Mouse (Mus musculus): Measurements from ENCODE around the gene Ptprn2. TPM values are rescaled to one million over a fixed set of nuclear protein-coding genes. Genes with fewer than 3 reads are reported as not detected.

Gene Ptprn2
- polyA plus RNA-seq, 1 experiment from 2014 or later, result 0.15 TPM

DNA sequence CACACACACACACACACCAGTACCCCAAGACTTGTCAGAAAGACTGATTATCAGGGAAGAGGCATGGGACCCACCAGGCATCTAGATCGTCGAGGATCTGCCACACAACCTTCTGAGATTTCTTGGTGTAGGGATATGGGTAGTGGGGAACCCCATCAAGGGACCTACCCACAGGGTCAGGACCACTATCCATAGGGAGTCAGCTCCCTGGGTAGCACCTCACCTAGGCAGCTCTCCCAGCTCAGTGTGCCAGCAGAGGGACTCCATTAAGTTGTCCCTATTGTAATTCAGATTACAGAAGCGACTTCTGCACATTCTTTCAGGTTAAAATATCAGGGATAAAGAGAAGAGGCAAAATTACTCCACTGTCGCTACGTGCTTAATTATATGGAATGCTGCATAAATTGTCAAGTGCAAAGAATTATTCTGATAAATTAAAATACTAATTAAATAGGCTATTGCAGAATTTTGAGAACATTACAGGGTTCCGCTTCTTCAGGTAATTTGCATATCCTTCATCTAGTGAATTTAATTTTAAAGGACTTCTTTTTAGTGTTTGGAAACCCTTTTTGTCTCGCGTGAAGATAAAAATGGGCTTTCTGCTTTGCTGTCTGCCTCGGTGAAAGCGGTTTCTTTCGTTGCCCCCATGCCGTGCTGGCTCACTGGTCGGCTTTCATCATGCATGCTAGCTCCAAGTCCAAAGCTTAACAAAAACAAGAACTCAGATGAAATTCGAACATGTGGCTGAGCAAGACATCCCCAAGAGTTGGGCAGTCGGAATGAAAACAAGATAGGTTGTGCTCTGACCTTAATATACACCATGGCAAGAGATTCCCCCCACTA is 531.5 kb downstream of the Ptprn2 start:
- no peak for ATAC-seq (ENCODE audit: extremely low read depth, insufficient number of reproducible peaks, low FRiP score, low TSS enrichment)
- Histone ChIP-seq H3K27me3 (replicated peaks) (no peaks in the 10 kb centered on the region), H3K36me3 (no peaks in the 10 kb centered on the region), H3K4me3 (no peak overlapping the region), H3K9me3 (no peaks in the 10 kb centered on the region), H3K27ac (replicated peaks) (no peak overlapping the region), H3K4me1 (peaks cover 6% of the 10 kb centered on the region; the same call in 1 of the 2 replicates), H3K4me2 (no peak overlapping the region), H3K9ac (no peak overlapping the region)
- WGBS, result 68% methylated on average over 15 of the region's 15 CpGs

DNA sequence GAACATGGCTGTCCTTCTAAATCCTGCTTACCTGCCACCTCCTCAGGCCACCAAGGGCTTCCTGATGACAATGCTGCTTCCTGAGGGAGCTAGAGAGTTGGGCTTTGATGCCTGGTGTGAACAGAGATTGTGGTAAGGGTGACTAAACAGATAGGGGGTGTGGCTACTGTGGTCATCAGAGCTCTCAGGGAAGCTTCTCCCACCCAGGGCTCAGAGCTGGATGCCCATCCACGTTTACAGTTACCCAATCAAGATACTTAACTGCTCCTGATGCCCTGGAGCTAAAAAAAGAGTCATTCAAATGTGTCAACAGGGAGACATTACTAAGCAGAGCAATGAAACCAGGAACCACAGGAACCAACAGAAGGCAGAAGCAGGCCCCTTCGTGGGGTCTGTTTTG is 532.4 kb downstream of the Ptprn2 start:
- H3K9ac ChIP-seq, result no peak overlapping the region
- no peaks in the 10 kb centered on the region for H3K36me3 ChIP-seq
- no peaks in the 10 kb centered on the region for H3K9me3 ChIP-seq
- H3K27me3 ChIP-seq (replicated peaks), result no peaks in the 10 kb centered on the region
- ATAC-seq (ENCODE audit: extremely low read depth, insufficient number of reproducible peaks, low FRiP score, low TSS enrichment), result no peak
- no peak overlapping the region for H3K4me2 ChIP-seq
- no peak overlapping the region for H3K4me3 ChIP-seq
- H3K4me1 ChIP-seq, result peaks cover 6% of the 10 kb centered on the region; the same call in 1 of the 2 replicates
- H3K27ac ChIP-seq (replicated peaks), result no peak overlapping the region
- 28% methylated on average over 2 of the region's 2 CpGs for WGBS

GRCm38 (mm10) chr12:117023235-117023634 is 537.7 kb downstream of the Ptprn2 start:
- Histone ChIP-seq H3K36me3 (no peaks in the 10 kb centered on the region), H3K9ac (no peak overlapping the region), H3K27ac (replicated peaks) (no peak overlapping the region), H3K9me3 (no peaks in the 10 kb centered on the region), H3K4me1 (peaks cover 11% of the 10 kb centered on the region), H3K4me3 (no peak overlapping the region), H3K27me3 (replicated peaks) (no peaks in the 10 kb centered on the region), H3K4me2 (no peak overlapping the region)
- no peak for ATAC-seq (ENCODE audit: extremely low read depth, insufficient number of reproducible peaks, low FRiP score, low TSS enrichment)
- 78% methylated on average over 4 of the region's 4 CpGs for WGBS

- ATAC-seq (ENCODE audit: extremely low read depth, insufficient number of reproducible peaks, low FRiP score, low TSS enrichment), result no peak
- H3K4me3 ChIP-seq, result no peak overlapping the region
- H3K9me3 ChIP-seq, result no peaks in the 10 kb centered on the region
- 42% methylated on average over 4 of the region's 4 CpGs for WGBS
- no peak overlapping the region for H3K4me2 ChIP-seq
- H3K27me3 ChIP-seq (replicated peaks), result no peaks in the 10 kb centered on the region
- peaks cover 11% of the 10 kb centered on the region for H3K4me1 ChIP-seq
- H3K9ac ChIP-seq, result no peak overlapping the region
- H3K27ac ChIP-seq (replicated peaks), result no peak overlapping the region; the same call in 1 of the 2 replicates
- H3K36me3 ChIP-seq, result no peaks in the 10 kb centered on the region
Observed at GRCm38 (mm10) chr12:117024916-117025315, 539.4 kb downstream of the Ptprn2 start.

GRCm38 (mm10) chr12:117025676-117026075 is 540.2 kb downstream of the Ptprn2 start:
- ATAC-seq (ENCODE audit: extremely low read depth, insufficient number of reproducible peaks, low FRiP score, low TSS enrichment), result no peak
- no peak overlapping the region for H3K4me2 ChIP-seq
- H3K27me3 ChIP-seq (replicated peaks), result no peaks in the 10 kb centered on the region

DNA sequence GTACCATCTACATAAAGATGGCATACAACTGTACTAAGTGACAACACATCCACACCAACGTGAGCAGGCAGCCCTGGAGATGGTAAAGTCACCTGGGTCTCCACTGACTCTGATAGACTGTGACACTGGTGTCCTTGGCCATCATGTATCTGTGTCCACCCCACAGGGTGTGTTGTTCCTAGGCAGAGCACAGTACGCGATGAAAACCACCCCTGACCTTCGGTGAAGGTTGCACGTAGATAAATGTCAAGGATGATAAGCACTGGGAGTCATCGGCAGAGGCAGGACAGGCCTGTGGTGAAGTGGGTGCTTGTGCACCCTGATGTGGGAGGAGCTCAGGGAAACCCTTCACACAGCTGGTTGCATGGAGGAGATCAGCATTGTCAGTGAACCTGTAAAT is 541.8 kb downstream of the Ptprn2 start:
- Histone ChIP-seq H3K4me3 (no peak overlapping the region), H3K4me2 (no peak overlapping the region), H3K36me3 (no peaks in the 10 kb centered on the region), H3K4me1 (peaks cover 11% of the 10 kb centered on the region), H3K27ac (replicated peaks) (no peak overlapping the region), H3K27me3 (replicated peaks) (no peaks in the 10 kb centered on the region), H3K9me3 (no peaks in the 10 kb centered on the region), H3K9ac (no peak overlapping the region)
- 54% methylated on average over 6 of the region's 6 CpGs for WGBS
- ATAC-seq (ENCODE audit: extremely low read depth, insufficient number of reproducible peaks, low FRiP score, low TSS enrichment), result no peak

More at GRCm38 (mm10) chr12:117025676-117026075, 540.2 kb downstream of the Ptprn2 start:
- no peak overlapping the region for H3K4me3 ChIP-seq
- no peak overlapping the region for H3K27ac ChIP-seq (replicated peaks)
- H3K4me1 ChIP-seq, result peaks cover 11% of the 10 kb centered on the region
- no peaks in the 10 kb centered on the region for H3K36me3 ChIP-seq
- H3K9ac ChIP-seq, result no peak overlapping the region
- H3K9me3 ChIP-seq, result no peaks in the 10 kb centered on the region

GRCm38 (mm10) chr12:117028333-117028961 is 542.9 kb downstream of the Ptprn2 start:
- Histone ChIP-seq H3K27ac (replicated peaks) (no peak overlapping the region), H3K4me3 (no peak overlapping the region), H3K4me1 (peaks cover 11% of the 10 kb centered on the region), H3K9ac (no peak overlapping the region), H3K27me3 (replicated peaks) (no peaks in the 10 kb centered on the region), H3K36me3 (no peaks in the 10 kb centered on the region), H3K4me2 (no peak overlapping the region), H3K9me3 (no peaks in the 10 kb centered on the region)
- no peak for ATAC-seq (ENCODE audit: extremely low read depth, insufficient number of reproducible peaks, low FRiP score, low TSS enrichment)
- WGBS, result 68% methylated on average over 5 of the region's 5 CpGs

- no peak for ATAC-seq (ENCODE audit: extremely low read depth, insufficient number of reproducible peaks, low FRiP score, low TSS enrichment)
Observed at GRCm38 (mm10) chr12:117033172-117033571, 547.7 kb downstream of the Ptprn2 start.

DNA sequence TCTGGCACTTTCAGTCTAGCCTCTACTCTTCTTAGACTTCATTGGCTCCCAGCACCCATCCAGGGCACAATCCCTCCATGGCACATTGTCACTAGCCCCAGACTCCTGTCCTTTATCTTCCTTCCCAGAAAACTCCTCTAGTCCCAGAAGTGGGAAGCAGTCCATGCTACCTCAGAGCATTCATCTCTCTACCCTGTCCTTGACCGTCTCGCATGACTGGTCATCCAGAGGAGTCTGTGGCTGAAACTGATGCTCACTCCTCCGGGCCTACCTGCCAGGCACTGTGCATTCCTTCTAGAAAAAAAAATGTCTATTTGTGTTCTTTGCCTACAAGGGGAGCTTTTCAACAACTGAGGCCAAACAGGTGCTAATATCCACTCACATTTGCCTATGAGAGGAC is 549.0 kb downstream of the Ptprn2 start:
- H3K4me1 ChIP-seq, result no peaks in the 10 kb centered on the region
- ATAC-seq (ENCODE audit: extremely low read depth, insufficient number of reproducible peaks, low FRiP score, low TSS enrichment), result no peak
- WGBS, result 83% methylated on average over 3 of the region's 3 CpGs
- no peak overlapping the region for H3K4me3 ChIP-seq
- H3K36me3 ChIP-seq, result no peaks in the 10 kb centered on the region
- no peaks in the 10 kb centered on the region for H3K27me3 ChIP-seq (replicated peaks)
- H3K4me2 ChIP-seq, result no peak overlapping the region
- H3K27ac ChIP-seq (replicated peaks), result no peak overlapping the region
- H3K9me3 ChIP-seq, result no peaks in the 10 kb centered on the region
- H3K9ac ChIP-seq, result no peak overlapping the region

More at GRCm38 (mm10) chr12:117033172-117033571, 547.7 kb downstream of the Ptprn2 start:
- Histone ChIP-seq H3K4me1 (no peaks in the 10 kb centered on the region), H3K9me3 (no peaks in the 10 kb centered on the region), H3K4me2 (no peak overlapping the region), H3K9ac (no peak overlapping the region), H3K27me3 (replicated peaks) (no peaks in the 10 kb centered on the region), H3K27ac (replicated peaks) (no peak overlapping the region), H3K4me3 (no peak overlapping the region), H3K36me3 (no peaks in the 10 kb centered on the region)
- 93% methylated on average over 1 of the region's 1 CpGs for WGBS

DNA sequence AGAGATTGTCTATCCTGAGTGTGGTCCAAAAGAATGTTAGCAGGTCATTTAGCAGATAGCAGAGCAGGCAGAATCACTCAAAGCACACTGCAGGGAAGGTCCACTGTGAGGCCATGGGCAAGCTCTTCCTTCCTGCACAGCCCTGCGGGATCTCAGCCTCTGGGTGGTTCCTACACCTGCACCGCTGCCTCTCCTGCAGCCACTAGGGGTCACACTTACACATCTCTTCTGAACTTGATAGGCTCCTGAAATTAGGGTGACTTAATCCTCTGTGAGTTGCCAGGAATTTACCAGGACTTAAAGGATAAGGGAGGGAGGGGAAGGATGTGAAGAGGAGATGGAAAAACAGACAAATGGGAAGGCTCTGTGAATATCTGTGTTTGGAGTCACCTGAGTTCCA is 549.7 kb downstream of the Ptprn2 start:
- 4% methylated on average over 2 of the region's 2 CpGs for WGBS
- no peak overlapping the region for H3K27ac ChIP-seq (replicated peaks)
- no peaks in the 10 kb centered on the region for H3K27me3 ChIP-seq (replicated peaks)
- H3K4me2 ChIP-seq, result no peak overlapping the region
- H3K9me3 ChIP-seq, result no peaks in the 10 kb centered on the region
- H3K4me3 ChIP-seq, result no peak overlapping the region
- no peak overlapping the region for H3K9ac ChIP-seq
- no peak for ATAC-seq (ENCODE audit: extremely low read depth, insufficient number of reproducible peaks, low FRiP score, low TSS enrichment)
- no peaks in the 10 kb centered on the region for H3K36me3 ChIP-seq
- H3K4me1 ChIP-seq, result no peaks in the 10 kb centered on the region

DNA sequence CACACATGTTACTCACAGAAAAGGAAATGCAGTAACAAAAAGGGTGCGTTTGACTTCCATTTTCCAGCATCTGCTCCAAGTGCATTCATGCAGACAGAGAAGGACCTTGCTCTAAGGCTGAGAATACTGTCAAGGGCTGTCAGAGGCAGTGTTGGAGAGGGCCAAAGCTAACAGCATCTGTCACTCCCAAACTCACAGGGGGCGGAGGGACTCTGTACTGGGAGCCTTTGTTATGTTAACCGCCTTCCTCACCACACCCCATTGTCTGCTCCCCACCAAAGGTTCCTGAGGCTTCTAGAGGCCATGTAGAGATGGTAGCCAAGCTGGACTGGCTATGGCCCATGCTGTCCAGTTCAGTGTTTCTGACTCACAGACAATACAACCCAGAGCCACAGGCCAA is 553.9 kb downstream of the Ptprn2 start:
- 42% methylated on average over 3 of the region's 3 CpGs for WGBS
- ATAC-seq (ENCODE audit: extremely low read depth, insufficient number of reproducible peaks, low FRiP score, low TSS enrichment), result no peak
- H3K4me3 ChIP-seq, result no peak overlapping the region

DNA sequence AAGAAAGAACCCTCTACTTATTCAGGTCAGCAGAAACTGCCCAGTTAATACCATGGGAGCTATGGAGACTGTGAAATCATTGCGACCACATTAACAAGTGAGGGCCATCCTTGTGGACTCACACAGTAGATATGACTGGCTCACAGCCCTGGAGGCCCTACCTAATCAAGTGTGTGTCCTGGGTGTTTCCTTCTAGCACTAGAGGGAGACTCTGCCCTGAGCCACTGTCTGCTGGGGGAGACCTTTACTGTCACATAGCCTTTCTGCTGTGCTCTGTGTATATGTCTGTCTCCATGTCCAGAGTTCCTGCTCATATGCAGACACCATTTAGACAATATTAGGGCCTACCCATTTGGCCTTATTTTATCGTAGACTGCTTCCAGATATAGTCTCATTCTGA is 555.9 kb downstream of the Ptprn2 start:
- 72% methylated on average over 2 of the region's 2 CpGs for WGBS
- Histone ChIP-seq H3K9me3 (no peaks in the 10 kb centered on the region), H3K9ac (no peak overlapping the region), H3K36me3 (no peaks in the 10 kb centered on the region), H3K27me3 (replicated peaks) (no peaks in the 10 kb centered on the region), H3K4me1 (no peaks in the 10 kb centered on the region), H3K4me2 (no peak overlapping the region), H3K4me3 (no peak overlapping the region), H3K27ac (replicated peaks) (no peak overlapping the region)
- no peak for ATAC-seq (ENCODE audit: extremely low read depth, insufficient number of reproducible peaks, low FRiP score, low TSS enrichment)

More for the DNA sequence above, 553.9 kb downstream of the Ptprn2 start:
- no peaks in the 10 kb centered on the region for H3K9me3 ChIP-seq
- no peaks in the 10 kb centered on the region for H3K36me3 ChIP-seq
- no peak overlapping the region for H3K9ac ChIP-seq
- no peak overlapping the region for H3K27ac ChIP-seq (replicated peaks)
- H3K27me3 ChIP-seq (replicated peaks), result no peaks in the 10 kb centered on the region
- no peak overlapping the region for H3K4me2 ChIP-seq
- H3K4me1 ChIP-seq, result no peaks in the 10 kb centered on the region
